Mouse (Mus musculus) lung, postnatal 0 days (tissue): Measurements from ENCODE around the gene Cdkal1. TPM values are rescaled to one million over a fixed set of nuclear protein-coding genes. Genes with fewer than 3 reads are reported as not detected.

Experiments used
- ATAC-seq: fragments of 200-750 bp; cut with Nextera tagmentation; 2 replicates; pipeline ENCODE4 v1.8.0; 2017; ENCODE audit warnings: moderate library complexity
- DNase-seq: peaks from one replicate; pipeline ENCODE4 v3.0.0-alpha.2; 2016; ENCODE audit warnings: low spot score
- H3K27ac ChIP-seq: fragments of 300-500 bp; sonication (generic); 2 replicates; pipeline ENCODE4 v1.5.1; 2014; ENCODE audit warnings: antibody characterized with exemption, mild to moderate bottlenecking, low read length, mixed read lengths
- H3K27me3 ChIP-seq: fragments of 300-500 bp; sonication (generic); replicated peaks from 2 replicates; pipeline ENCODE4 v1.6.1; 2014; ENCODE audit warnings: low read length, mixed read lengths; ENCODE audit not compliant: insufficient read depth
- H3K36me3 ChIP-seq: fragments of 300-500 bp; sonication (generic); 2 replicates; pipeline ENCODE4 v1.6.1; 2014; ENCODE audit warnings: low read length, mixed read lengths; ENCODE audit not compliant: insufficient read depth
- H3K4me1 ChIP-seq: fragments of 300-500 bp; sonication (generic); 2 replicates; pipeline ENCODE4 v1.6.1; 2014; ENCODE audit warnings: antibody characterized with exemption, low read depth, low read length, mixed read lengths; ENCODE audit not compliant: insufficient read depth
- H3K4me2 ChIP-seq: fragments of 300-500 bp; sonication (generic); replicated peaks from 2 replicates; pipeline ENCODE4 v1.6.1; 2014; ENCODE audit warnings: low read depth, mild to moderate bottlenecking, low read length, moderate library complexity, mixed read lengths
- H3K4me3 ChIP-seq: fragments of 300-500 bp; sonication (generic); 2 replicates; pipeline ENCODE4 v1.5.1; 2014; ENCODE audit warnings: low read depth, low read length
- H3K9ac ChIP-seq: fragments of 300-500 bp; sonication (generic); replicated peaks from 2 replicates; pipeline ENCODE4 v1.6.1; 2014; ENCODE audit warnings: low read depth, mild to moderate bottlenecking
- H3K9me3 ChIP-seq: fragments of 300-500 bp; sonication (generic); 2 replicates; pipeline ENCODE4 v1.6.1; 2016; ENCODE audit warnings: low read length, mixed read lengths
- CTCF ChIP-seq: IDR thresholded peaks from 2 replicates; pipeline ENCODE4 v1.5.1; 2016; ENCODE audit warnings: antibody characterized with exemption, mild to moderate bottlenecking
- EP300 ChIP-seq: IDR thresholded peaks from 2 replicates; pipeline ENCODE4 v1.6.1; 2016; ENCODE audit warnings: antibody characterized with exemption, mild to moderate bottlenecking, control low read depth
- WGBS: fragments of 180-500 bp; shearing (Covaris S2); extraction: QIAGEN DNeasy Blood & Tissue Kit; methylation state at CpG from one replicate; pipeline ENCODE4 v1.1.7; 2014; 5-methylcytosine and 5-hydroxymethylcytosine counted together
- polyA plus RNA-seq: library from polyadenylated mRNA; unstranded; fragments of >200 nt; fragmentation: Nextera tagmentation; extraction: Ambion mirVana; gene quantifications from 2 replicates; pipeline ENCODE4 v1.2.1, GENCODE M21; 2015

Cdkal1 gene
- polyA plus RNA-seq, 1 experiment from 2014 or later = 14.7 TPM

DNA sequence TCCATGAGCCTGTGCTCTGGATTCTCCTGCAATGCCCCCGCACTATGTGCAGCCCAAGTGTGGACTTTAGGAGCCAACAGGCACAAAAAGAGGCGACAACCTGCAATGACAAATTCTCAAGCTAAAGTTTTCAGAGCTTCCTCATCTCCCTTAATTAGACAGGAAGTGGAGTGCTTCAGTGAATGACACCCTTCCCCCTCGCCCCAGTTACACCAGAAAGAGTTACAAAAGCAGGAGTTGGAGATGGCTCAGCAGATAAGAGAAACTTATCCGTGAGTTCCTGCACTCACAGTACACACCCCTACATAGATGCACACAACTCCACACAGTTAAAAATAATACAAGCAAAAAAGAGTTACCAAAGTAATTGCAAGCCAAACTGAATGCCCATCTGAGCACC lies 620.4 kb downstream of the Cdkal1 start:
- Histone ChIP-seq H3K36me3 (no peaks in the 10 kb centered on the region), H3K4me3 (no peak overlapping the region), H3K4me2 (no peak overlapping the region), H3K9ac (no peak overlapping the region), H3K9me3 (0 out of 2 replicates have a peak, but pooled peaks cover 5% of the 10 kb centered on the region), H3K27ac (no peak overlapping the region), H3K4me1 (no peaks in the 10 kb centered on the region), H3K27me3 (no peaks in the 10 kb centered on the region)
- no peak for TF ChIP-seq CTCF
- no peak for TF ChIP-seq EP300
- 46% methylated on average over 4 of the region's 4 CpGs for WGBS
- DNase-seq (no peak), ATAC-seq (no peak)

DNA sequence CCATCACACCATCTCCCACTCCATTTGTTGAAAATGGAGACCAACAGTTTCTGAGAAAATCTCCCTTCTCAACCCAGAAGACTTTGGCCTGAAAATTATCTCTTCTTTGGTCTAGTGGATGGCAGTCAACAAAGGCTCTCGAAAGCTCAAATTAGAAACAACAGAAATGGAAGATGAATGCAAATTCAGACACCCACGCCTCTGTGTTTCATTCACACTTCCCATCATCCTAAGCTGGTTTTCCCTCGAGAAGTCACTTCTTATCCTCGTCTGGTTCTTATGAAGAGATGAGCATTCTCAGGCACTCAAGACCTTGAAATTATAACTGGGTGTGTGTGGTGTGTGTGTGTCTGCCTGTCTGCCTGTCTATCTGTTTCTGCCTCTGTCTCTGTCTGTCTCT lies 621.0 kb downstream of the Cdkal1 start:
- DNase-seq (no peak), ATAC-seq (no peak)
- no peaks in the 10 kb centered on the region for H3K36me3 ChIP-seq
- 0 out of 2 replicates have a peak, but pooled peaks cover 5% of the 10 kb centered on the region for H3K9me3 ChIP-seq
- no peaks in the 10 kb centered on the region for H3K27me3 ChIP-seq
- 83% methylated on average over 4 of the region's 4 CpGs for WGBS
- TF ChIP-seq EP300 = no peak
- TF ChIP-seq CTCF = no peak
- H3K4me3 ChIP-seq = no peak overlapping the region
- no peak overlapping the region for H3K4me2 ChIP-seq
- H3K27ac ChIP-seq = no peak overlapping the region
- no peaks in the 10 kb centered on the region for H3K4me1 ChIP-seq
- H3K9ac ChIP-seq = no peak overlapping the region

- H3K36me3 ChIP-seq = no peaks in the 10 kb centered on the region
- no peaks in the 10 kb centered on the region for H3K4me1 ChIP-seq
- no peak overlapping the region for H3K4me2 ChIP-seq
- H3K4me3 ChIP-seq = no peak overlapping the region
- no peaks in the 10 kb centered on the region for H3K27me3 ChIP-seq
- no peak for ATAC-seq
- H3K27ac ChIP-seq = no peak overlapping the region
- DNase-seq = no peak
- H3K9ac ChIP-seq = no peak overlapping the region
- H3K9me3 ChIP-seq = 0 out of 2 replicates have a peak, but pooled peaks cover 5% of the 10 kb centered on the region
- 82% methylated on average over 11 of the region's 11 CpGs for WGBS
- TF ChIP-seq EP300 (no peak), CTCF (no peak)
Observed at GRCm38 (mm10) chr13:29233970-29234369, 621.5 kb downstream of the Cdkal1 start.

- Histone ChIP-seq H3K4me1 (no peaks in the 10 kb centered on the region), H3K4me2 (no peak overlapping the region), H3K27me3 (no peaks in the 10 kb centered on the region), H3K4me3 (no peak overlapping the region), H3K27ac (no peak overlapping the region), H3K36me3 (no peaks in the 10 kb centered on the region), H3K9me3 (0 out of 2 replicates have a peak, but pooled peaks cover 5% of the 10 kb centered on the region), H3K9ac (no peak overlapping the region)
- no peak for ATAC-seq
- 24% methylated on average over 4 of the region's 4 CpGs for WGBS
- TF ChIP-seq CTCF (no peak), EP300 (no peak)
- no peak for DNase-seq
Observed at GRCm38 (mm10) chr13:29232681-29233080, 622.8 kb downstream of the Cdkal1 start.

DNA sequence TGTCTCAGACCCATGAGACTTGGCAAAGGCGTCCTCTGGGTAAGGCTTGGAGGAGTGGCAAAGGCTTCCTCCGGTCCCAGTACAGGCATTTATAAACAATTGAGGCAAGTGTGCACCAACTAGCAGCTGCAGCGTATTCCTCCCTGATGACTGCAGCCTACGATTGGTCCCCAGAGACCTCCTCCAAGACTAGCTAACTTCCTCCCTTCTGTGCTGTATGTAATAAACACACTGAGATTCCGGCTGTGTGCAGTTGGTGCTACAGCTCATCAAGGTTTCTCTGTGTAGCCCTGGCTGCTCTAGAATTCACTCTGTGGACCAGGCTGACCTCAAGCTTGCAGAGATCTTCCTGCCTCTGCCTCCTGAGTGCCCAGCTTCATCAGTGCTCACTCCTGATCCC lies 630.7 kb downstream of the Cdkal1 start:
- Histone ChIP-seq H3K9me3 (no peaks in the 10 kb centered on the region), H3K27ac (no peak overlapping the region), H3K36me3 (no peaks in the 10 kb centered on the region), H3K27me3 (no peaks in the 10 kb centered on the region), H3K4me1 (no peaks in the 10 kb centered on the region), H3K4me2 (no peak overlapping the region), H3K9ac (no peak overlapping the region), H3K4me3 (no peak overlapping the region)
- DNase-seq (no peak), ATAC-seq (no peak)
- TF ChIP-seq CTCF (no peak), EP300 (no peak)
- WGBS = 46% methylated on average over 5 of the region's 5 CpGs

GRCm38 (mm10) chr13:29222261-29222838 lies 633.1 kb downstream of the Cdkal1 start:
- no peak overlapping the region for H3K27ac ChIP-seq
- ATAC-seq (no peak), DNase-seq (no peak)
- H3K27me3 ChIP-seq = no peaks in the 10 kb centered on the region
- WGBS = 43% methylated on average over 10 of the region's 10 CpGs
- no peaks in the 10 kb centered on the region for H3K4me1 ChIP-seq
- no peaks in the 10 kb centered on the region for H3K9me3 ChIP-seq
- H3K4me2 ChIP-seq = no peak overlapping the region
- H3K9ac ChIP-seq = no peak overlapping the region
- H3K4me3 ChIP-seq = no peak overlapping the region
- TF ChIP-seq EP300 (no peak), CTCF (no peak)
- H3K36me3 ChIP-seq = no peaks in the 10 kb centered on the region

DNA sequence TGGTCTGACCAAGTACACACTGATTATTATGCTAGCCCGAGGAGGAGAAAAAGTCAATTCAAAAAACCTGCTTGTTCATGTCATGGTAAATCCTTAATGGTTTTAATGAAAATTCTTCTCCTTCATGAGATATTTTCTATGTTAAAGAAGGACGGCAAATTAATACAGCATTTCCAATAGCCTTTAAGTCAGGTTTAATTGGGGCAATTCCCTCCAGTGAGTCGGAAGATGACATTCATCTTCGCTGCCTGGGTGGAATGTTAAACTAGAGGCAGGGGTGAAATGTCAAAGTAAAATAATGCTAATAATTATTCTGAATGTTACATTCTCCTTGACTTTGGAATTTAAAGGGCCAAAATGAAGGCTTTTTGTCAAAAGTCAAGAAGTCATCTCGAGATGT lies 633.8 kb downstream of the Cdkal1 start:
- ATAC-seq (no peak), DNase-seq (no peak)
- Histone ChIP-seq H3K27ac (no peak overlapping the region), H3K9ac (no peak overlapping the region), H3K36me3 (no peaks in the 10 kb centered on the region), H3K4me2 (no peak overlapping the region), H3K9me3 (no peaks in the 10 kb centered on the region), H3K4me1 (no peaks in the 10 kb centered on the region), H3K4me3 (no peak overlapping the region), H3K27me3 (no peaks in the 10 kb centered on the region)
- 81% methylated on average over 5 of the region's 5 CpGs for WGBS
- no peak for TF ChIP-seq CTCF
- TF ChIP-seq EP300 = no peak
